In genomic region chr6:98089185-98089584, GRCm38 (mm10) we compare ENCODE assay signal across 8 mouse cellular contexts.
DNase-seq lines count a peak whose midpoint lies in the region; TF ChIP-seq lines count a peak whose summit lies in the region.

No protein-coding gene starts in this region.

- H3K9ac ChIP-seq in ES-E14 (ENCODE audit: insufficient read depth, low read depth, low read length, poor library complexity, severe bottlenecking): no peak overlapping the region

- in situ Hi-C loops in ES-E14 (cut with MboI; ENCODE audit: low sequenced_read_pairs in 2 of 2, unreplicated experiment in 2 of 2): no loop called here

- H3K9me3 ChIP-seq in ES-E14 (ENCODE audit: control insufficient read depth, insufficient read depth, low read depth, low read length): no peaks in the 10 kb centered on the region

- no peak overlapping the region for H3K4me3 ChIP-seq in ES-E14 (ENCODE audit: insufficient read depth in 1 of 2, low read depth in 1 of 2, low read length in 2 of 2, poor library complexity in 1 of 2, severe bottlenecking in 1 of 2)

- no peaks in the 10 kb centered on the region for H3K4me1 ChIP-seq in ES-E14 (ENCODE audit: control insufficient read depth in 2 of 2, insufficient read depth in 2 of 2, low read length in 2 of 2, poor library complexity in 1 of 2)

- DNase-seq in adrenal gland, postnatal 14 days: peak; percentile 40
- no peak for DNase-seq in adrenal gland, adult 8-10 months
- peak; percentile 6 for DNase-seq in kidney, postnatal 14 days
- DNase-seq in kidney, adult 9 months: no peak
- peak; percentile 31 for DNase-seq in ES-E14 (ENCODE audit: low read depth, low spot score)
- DNase-seq in frontal cortex, postnatal 36 days (ENCODE audit: low spot score in 2 of 2): peak; percentile 21 to 68
- peak; percentile 60 for DNase-seq in retina, postnatal 1 day
- no peak for DNase-seq in yolk sac, embryonic 10.5 days (ENCODE audit: low spot score)

- H3K36me3 ChIP-seq in ES-E14 (ENCODE audit: control insufficient read depth, insufficient read depth, low read length, poor library complexity, severe bottlenecking): no peaks in the 10 kb centered on the region

- H3K27ac ChIP-seq in ES-E14 (ENCODE audit: insufficient read depth, low read depth, low read length, poor library complexity, severe bottlenecking): no peak overlapping the region

TF ChIP-seq in ES-E14, 5 proteins besides CTCF, POLR2A, EP300 and RAD21:
- TF ChIP-seq CHD2 (IDR thresholded peaks at IDR 0.05; ENCODE audit: low read depth, low read length) (no peak), HCFC1 (IDR thresholded peaks at IDR 0.05; ENCODE audit: borderline replicate concordance, insufficient read depth, low read length) (no peak), MAFK (IDR thresholded peaks at IDR 0.05; ENCODE audit: insufficient read depth, low read depth, low read length) (no peak), ZNF384 (IDR thresholded peaks at IDR 0.05; ENCODE audit: low read depth, low read length) (no peak), ZC3H11A (IDR thresholded peaks at IDR 0.05; ENCODE audit: borderline replicate concordance, low read depth, low read length) (no peak)
TF ChIP-seq in ES-E14: peak in this region for 0.

Comparison
In these comparisons a context has a peak if more than half of its experiments do, and no peak if none do; other contexts are left out.
1. DNase-seq: peak in adrenal gland, postnatal 14 days (single experiment), kidney, postnatal 14 days (single experiment), ES-E14 (single experiment), frontal cortex, postnatal 36 days (2 of 2) and retina, postnatal 1 day (single experiment); none in adrenal gland, adult 8-10 months (single experiment), kidney, adult 9 months (single experiment) and yolk sac, embryonic 10.5 days (single experiment).